Mouse (Mus musculus): ENCODE measurements at regions not wholly inside any gene's neighbourhood (a gene's known extent, or its start where the extent isn't known, plus 50 kb on each side); places are given as distances from the start of the nearest gene placed in this dataset.

DNA sequence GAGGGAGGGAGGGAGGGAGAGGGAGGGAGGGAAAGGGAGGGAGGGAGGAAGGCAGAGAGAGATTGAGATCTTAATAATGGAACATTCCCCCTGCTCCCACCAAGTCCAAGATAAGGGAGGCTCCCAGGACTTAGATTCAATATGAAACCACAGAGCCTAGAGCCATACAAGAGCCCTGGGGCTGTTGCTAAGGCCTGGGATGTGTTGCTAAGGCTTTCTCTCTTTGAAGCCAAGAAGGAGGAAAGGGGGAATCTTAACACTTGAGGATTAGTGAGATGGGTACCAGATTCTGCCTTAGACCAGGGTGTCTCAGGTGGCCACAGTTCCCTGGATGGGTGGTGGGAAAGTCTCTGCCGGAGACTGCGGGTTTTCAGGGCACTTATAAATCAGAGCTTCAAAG lies 64.8 kb upstream of the L3mbtl4 start:
- TF ChIP-seq CTCF (IDR thresholded peaks at IDR 0.05) = no peak
- no peak for TF ChIP-seq EP300 (IDR thresholded peaks at IDR 0.05)
